Mouse (Mus musculus): ENCODE measurements around the gene Tcstv3. TPM values are rescaled to one million over a fixed set of nuclear protein-coding genes. Genes with fewer than 3 reads are reported as not detected.
A peak's percentile ranks its signal among the peaks of the same experiment; 100 is the strongest.

Tcstv3 gene
- total and polyA plus RNA-seq, 3 experiments = not detected

- H3K27me3 ChIP-seq (replicated peaks) = no peaks in the 10 kb centered on the region
- peak overlapping the region; percentile 54 to 60 (median 57) for H3K4me3 ChIP-seq (replicated peaks in 1 of 3; ENCODE audit: low read depth in 2 of 3, low read length in 2 of 3, poor library complexity in 1 of 3)
- H3K27ac ChIP-seq (ENCODE audit: insufficient read depth, low read depth) = peak overlapping the region; percentile 88; the same call in 1 of the 2 replicates
- dilution Hi-C loops (cut with MboI; ENCODE audit: extremely low pct_ligation_motif_present, extremely low pct_unique_long_range_greater_than_20kb, low sequenced_read_pairs) = no loop called here
- in situ Hi-C loops (cut with MboI; ENCODE audit: low pct_ligation_motif_present, low pct_unique_long_range_greater_than_20kb, low sequenced_read_pairs) = no loop called here
- no peak for DNase-seq (ENCODE audit: extremely low read depth)
- no peak for TF ChIP-seq BHLHE40 (IDR thresholded peaks at IDR 0.05; ENCODE audit: low read depth, low read length)
- no peak for TF ChIP-seq ZNF384 (IDR thresholded peaks at IDR 0.05; ENCODE audit: low read depth, low read length)
- TF ChIP-seq MAX (IDR thresholded peaks at IDR 0.05; ENCODE audit: low read length) = peak; percentile 56; the same call in 1 of the 2 replicates
- no peak for TF ChIP-seq EP300 (IDR thresholded peaks at IDR 0.05; ENCODE audit: low read length)
- TF ChIP-seq PAX5 (IDR thresholded peaks at IDR 0.05; ENCODE audit: low read length) = no peak
- H3K9ac ChIP-seq (ENCODE audit: insufficient read depth, low read depth) = peak overlapping the region; percentile 75
- peaks cover 0 to 9% of the 10 kb centered on the region in 2 experiments for H3K36me3 ChIP-seq (replicated peaks in 1 of 2; ENCODE audit: control insufficient read depth in 1 of 2, insufficient read depth in 1 of 2, low read length in 1 of 2)
- no peaks in the 10 kb centered on the region for H3K9me3 ChIP-seq (replicated peaks; ENCODE audit: low read length)
- peaks cover 11% of the 10 kb centered on the region for H3K79me2 ChIP-seq (replicated peaks; ENCODE audit: control insufficient read depth, extremely low read depth, insufficient read depth, poor library complexity, severe bottlenecking)
- peak overlapping the region; percentile 94 for H3K4me2 ChIP-seq (ENCODE audit: insufficient read depth, low read depth, poor library complexity, severe bottlenecking)
- peaks cover 11 to 25% of the 10 kb centered on the region in 2 experiments for H3K4me1 ChIP-seq (ENCODE audit: control insufficient read depth in 1 of 2, insufficient read depth in 2 of 2)
Measured at GRCm38 (mm10) chr13:120300853-120301252, 15.8 kb upstream of the Tcstv3 start.

GRCm38 (mm10) chr13:120310749-120311148 is 5.9 kb upstream of the Tcstv3 start:
- Histone ChIP-seq H3K27ac (ENCODE audit: insufficient read depth, low read depth) (no peak overlapping the region), H3K4me2 (ENCODE audit: insufficient read depth, low read depth, poor library complexity, severe bottlenecking) (no peak overlapping the region), H3K9me3 (replicated peaks; ENCODE audit: low read length) (no peaks in the 10 kb centered on the region), H3K4me1 (ENCODE audit: control insufficient read depth in 1 of 2, insufficient read depth in 2 of 2) (peaks cover 2 to 28% of the 10 kb centered on the region in 2 experiments; a peak in 2 of 4 replicates), H3K36me3 (replicated peaks in 1 of 2; ENCODE audit: control insufficient read depth in 1 of 2, insufficient read depth in 1 of 2, low read length in 1 of 2) (peaks cover 7 to 22% of the 10 kb centered on the region in 2 experiments), H3K4me3 (replicated peaks in 1 of 3; ENCODE audit: low read depth in 2 of 3, low read length in 2 of 3, poor library complexity in 1 of 3) (no peak overlapping the region), H3K79me2 (replicated peaks; ENCODE audit: control insufficient read depth, extremely low read depth, insufficient read depth, poor library complexity, severe bottlenecking) (no peaks in the 10 kb centered on the region), H3K27me3 (replicated peaks) (no peaks in the 10 kb centered on the region), H3K9ac (ENCODE audit: insufficient read depth, low read depth) (no peak overlapping the region)
- TF ChIP-seq HCFC1 (IDR thresholded peaks at IDR 0.05; ENCODE audit: low read depth, low read length) = no peak
- in situ Hi-C loops (cut with MboI; ENCODE audit: low pct_ligation_motif_present, low pct_unique_long_range_greater_than_20kb, low sequenced_read_pairs) = no loop called here
- no peak for DNase-seq (ENCODE audit: extremely low read depth)
- dilution Hi-C loops (cut with MboI; ENCODE audit: extremely low pct_ligation_motif_present, extremely low pct_unique_long_range_greater_than_20kb, low sequenced_read_pairs) = no loop called here

- Histone ChIP-seq H3K27ac (ENCODE audit: insufficient read depth, low read depth) (no peak overlapping the region), H3K27me3 (replicated peaks) (no peaks in the 10 kb centered on the region), H3K4me2 (ENCODE audit: insufficient read depth, low read depth, poor library complexity, severe bottlenecking) (peak overlapping the region; percentile 43; the same call in 1 of the 2 replicates), H3K9ac (ENCODE audit: insufficient read depth, low read depth) (peak overlapping the region; percentile 37; the same call in 1 of the 2 replicates), H3K9me3 (replicated peaks; ENCODE audit: low read length) (no peaks in the 10 kb centered on the region), H3K4me3 (replicated peaks in 1 of 3; ENCODE audit: low read depth in 2 of 3, low read length in 2 of 3, poor library complexity in 1 of 3) (peak overlapping the region in 1 of 3 experiments; percentile 6), H3K36me3 (replicated peaks in 1 of 2; ENCODE audit: control insufficient read depth in 1 of 2, insufficient read depth in 1 of 2, low read length in 1 of 2) (peaks cover 0 to 7% of the 10 kb centered on the region in 2 experiments), H3K4me1 (ENCODE audit: control insufficient read depth in 1 of 2, insufficient read depth in 2 of 2) (peaks cover 2 to 18% of the 10 kb centered on the region in 2 experiments; a peak in 2 of 4 replicates), H3K79me2 (replicated peaks; ENCODE audit: control insufficient read depth, extremely low read depth, insufficient read depth, poor library complexity, severe bottlenecking) (no peaks in the 10 kb centered on the region)
- in situ Hi-C loops (cut with MboI; ENCODE audit: low pct_ligation_motif_present, low pct_unique_long_range_greater_than_20kb, low sequenced_read_pairs) = no loop called here
- no peak for TF ChIP-seq TBP (conservative IDR thresholded peaks at IDR 0.05; ENCODE audit: low read depth, low read length)
- TF ChIP-seq POLR2A (IDR thresholded peaks at IDR 0.05; ENCODE audit: low read depth, low read length) = no peak
- TF ChIP-seq EP300 (IDR thresholded peaks at IDR 0.05; ENCODE audit: low read length) = no peak
- peak; percentile 92 for TF ChIP-seq RAD21 (IDR thresholded peaks at IDR 0.05; ENCODE audit: low read depth, low read length)
- TF ChIP-seq IRF4 (IDR thresholded peaks at IDR 0.05; ENCODE audit: low read depth, low read length) = peak; percentile 29; the same call in 1 of the 2 replicates
- peak; percentile 72 for TF ChIP-seq ZC3H11A (IDR thresholded peaks at IDR 0.05; ENCODE audit: low read depth, low read length)
- peak; percentile 40; the same call in 1 of the 2 replicates for TF ChIP-seq NELFE (IDR thresholded peaks at IDR 0.05; ENCODE audit: low read depth, low read length)
- peak in 1 of 2 experiments; percentile 90; a peak in 2 of 4 replicates for TF ChIP-seq CTCF (conservative IDR thresholded peaks at IDR 0.05 in 1 of 2, IDR thresholded peaks at IDR 0.05 in 1 of 2; ENCODE audit: low read depth in 2 of 2, low read length in 2 of 2)
- TF ChIP-seq SMC3 (IDR thresholded peaks at IDR 0.05; ENCODE audit: low read depth, low read length) = peak; percentile 88
- TF ChIP-seq E2F4 (IDR thresholded peaks at IDR 0.05; ENCODE audit: insufficient replicate concordance, low read depth, low read length) = peak; percentile 94
- DNase-seq (ENCODE audit: extremely low read depth) = peak; percentile 52
- dilution Hi-C loops (cut with MboI; ENCODE audit: extremely low pct_ligation_motif_present, extremely low pct_unique_long_range_greater_than_20kb, low sequenced_read_pairs) = no loop called here
Measured at GRCm38 (mm10) chr13:120313584-120313983, 3.1 kb upstream of the Tcstv3 start.
